Mouse (Mus musculus) kidney, embryonic 16.5 days (tissue): ENCODE results near the gene Mob4. TPM values are rescaled to one million over a fixed set of nuclear protein-coding genes. Genes with fewer than 3 reads are reported as not detected.
A peak's percentile ranks its signal among the peaks of the same experiment; 100 is the strongest.

Experiments
- ATAC-seq: fragments of 200-750 bp; cut with Nextera tagmentation; 2 replicates; pipeline ENCODE4 v1.8.0; 2017; ENCODE audit warnings: moderate TSS enrichment; ENCODE audit not compliant: low FRiP score, low TSS enrichment
- H3K27ac ChIP-seq: fragments of 300-500 bp; sonication (generic); 2 replicates; pipeline ENCODE4 v1.5.1; 2014; ENCODE audit warnings: low read length
- H3K27me3 ChIP-seq: fragments of 300-500 bp; sonication (generic); 2 replicates; pipeline ENCODE4 v1.6.1; 2014; ENCODE audit warnings: low read length, control low read depth, mixed read lengths; ENCODE audit not compliant: insufficient read depth
- H3K36me3 ChIP-seq: fragments of 300-500 bp; sonication (generic); 2 replicates; pipeline ENCODE4 v1.6.1; 2014; ENCODE audit warnings: low read length, control low read depth, mixed read lengths; ENCODE audit not compliant: insufficient read depth
- H3K4me1 ChIP-seq: fragments of 300-500 bp; sonication (generic); 2 replicates; pipeline ENCODE4 v1.6.1; 2014; ENCODE audit warnings: low read length, control low read depth, mixed read lengths; ENCODE audit not compliant: insufficient read depth
- H3K4me2 ChIP-seq: fragments of 300-500 bp; sonication (generic); replicated peaks from 2 replicates; pipeline ENCODE4 v1.6.1; 2014; ENCODE audit warnings: low read depth, low read length
- H3K4me3 ChIP-seq: fragments of 300-500 bp; sonication (generic); 2 replicates; pipeline ENCODE4 v1.5.1; 2014; ENCODE audit warnings: mild to moderate bottlenecking, low read length
- H3K9ac ChIP-seq: fragments of 300-500 bp; sonication (generic); replicated peaks from 2 replicates; pipeline ENCODE4 v1.6.1; 2014; ENCODE audit warnings: low read length
- H3K9me3 ChIP-seq: fragments of 300-500 bp; sonication (generic); 2 replicates; pipeline ENCODE4 v1.6.1; 2016; ENCODE audit warnings: low read length, control low read depth
- WGBS: fragments of 180-500 bp; shearing (Covaris S2); extraction: QIAGEN DNeasy Blood & Tissue Kit; methylation state at CpG from one replicate; pipeline ENCODE4 v1.1.7; 2014; 5-methylcytosine and 5-hydroxymethylcytosine counted together
- polyA plus RNA-seq: library from polyadenylated mRNA; unstranded; fragments of >200 nt; fragmentation: Nextera tagmentation; extraction: Ambion mirVana; gene quantifications from 2 replicates; pipeline ENCODE4 v1.2.1, GENCODE M21; 2015

Gene Mob4
- polyA plus RNA-seq: 134 and 139 TPM in 2 replicates

- under 1% methylated on average over 41 of the region's 42 CpGs for WGBS
- no peaks in the 10 kb centered on the region for H3K27me3 ChIP-seq
- H3K9me3 ChIP-seq: no peaks in the 10 kb centered on the region
- H3K36me3 ChIP-seq: 0 out of 2 replicates have a peak, but pooled peaks cover 3% of the 10 kb centered on the region
- peak within 1 kb of the TSS; percentile 84 for H3K4me2 ChIP-seq
- H3K4me3 ChIP-seq: peak within 1 kb of the TSS; percentile 98
- ATAC-seq: peak; percentile 97
- peaks cover 14% of the 10 kb centered on the region for H3K4me1 ChIP-seq
- H3K9ac ChIP-seq: peak within 1 kb of the TSS; percentile 99
- peak within 1 kb of the TSS; percentile 97 for H3K27ac ChIP-seq
Measured at GRCm38 (mm10) chr1:55130943-55131401, at the start of gene Mob4. Gene Mob4, plus strand, starts transcription at chr1:55131231.

GRCm38 (mm10) chr1:55082106-55082505 is 48.9 kb upstream of the Mob4 start:
- Histone ChIP-seq H3K4me2 (no peak overlapping the region), H3K36me3 (peaks cover 67% of the 10 kb centered on the region), H3K4me3 (no peak overlapping the region), H3K4me1 (peaks cover 19% of the 10 kb centered on the region), H3K27me3 (no peaks in the 10 kb centered on the region), H3K27ac (no peak overlapping the region), H3K9me3 (peaks cover 5% of the 10 kb centered on the region; the same call in 1 of the 2 replicates), H3K9ac (no peak overlapping the region)
- 59% methylated on average over 1 of the region's 1 CpGs for WGBS
- ATAC-seq: no peak

DNA sequence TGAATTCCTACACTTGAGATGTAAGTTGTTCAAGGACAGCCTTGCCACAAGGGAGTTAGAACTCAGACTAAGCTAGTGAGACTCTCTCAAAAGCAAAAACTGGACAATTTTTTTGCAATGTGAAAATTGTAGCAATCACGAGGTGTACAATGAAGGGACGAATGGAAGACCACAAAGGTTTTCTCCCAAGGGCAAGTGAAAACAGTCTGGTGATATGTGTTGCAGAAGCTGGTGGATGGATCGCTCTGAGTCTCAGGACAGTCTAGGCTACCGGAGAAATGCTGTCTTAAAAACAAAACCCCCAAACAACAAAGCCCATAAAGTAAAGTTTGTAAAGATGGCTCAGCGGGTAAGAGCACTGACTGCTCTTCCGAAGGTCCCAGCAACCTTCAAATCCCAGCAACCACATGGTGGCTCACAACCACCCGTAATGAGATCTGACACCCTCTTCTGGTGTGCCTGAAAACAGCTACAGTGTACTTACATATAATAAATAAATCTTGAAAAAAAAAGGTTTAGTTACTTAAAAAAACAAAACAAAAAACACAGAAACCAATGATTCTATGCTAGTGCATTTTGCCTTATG is 45.2 kb upstream of the Mob4 start:
- H3K27ac ChIP-seq: no peak overlapping the region
- 51% methylated on average over 7 of the region's 7 CpGs for WGBS
- peak overlapping the region; percentile 97 for H3K4me3 ChIP-seq
- peaks cover 42% of the 10 kb centered on the region for H3K36me3 ChIP-seq
- H3K27me3 ChIP-seq: no peaks in the 10 kb centered on the region
- peaks cover 5% of the 10 kb centered on the region; the same call in 1 of the 2 replicates for H3K9me3 ChIP-seq
- H3K4me1 ChIP-seq: peaks cover 30% of the 10 kb centered on the region
- ATAC-seq: no peak
- peak overlapping the region; percentile 81 for H3K4me2 ChIP-seq
- H3K9ac ChIP-seq: peak overlapping the region; percentile 46

DNA sequence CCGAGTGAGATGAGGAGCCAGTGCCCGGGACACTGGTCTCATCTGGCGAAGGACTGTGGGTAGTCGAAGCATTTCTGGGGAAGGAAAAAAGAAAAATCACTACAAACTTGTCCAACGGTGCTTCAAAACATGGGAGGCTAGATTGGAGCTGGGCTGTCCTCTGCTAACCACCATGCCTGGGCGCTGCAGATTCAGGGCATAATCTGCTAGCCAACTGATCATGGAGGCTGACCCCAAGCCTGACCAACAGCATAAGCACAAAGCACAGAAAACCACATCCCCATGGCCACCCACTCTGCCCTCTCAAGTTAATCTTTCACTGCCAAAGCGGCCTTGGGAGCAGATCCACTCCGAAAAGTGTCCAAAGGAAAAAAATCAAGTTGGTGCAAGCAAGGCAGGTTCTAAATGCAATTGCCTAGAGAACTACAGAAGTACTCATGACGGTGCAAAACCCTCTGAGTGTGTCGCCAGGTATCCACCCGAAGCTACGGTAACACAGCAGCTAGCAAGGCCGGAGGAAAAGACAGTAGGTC is 44.1 kb upstream of the Mob4 start:
- ATAC-seq: no peak; the same call in 1 of the 2 replicates
- Histone ChIP-seq H3K27me3 (no peaks in the 10 kb centered on the region), H3K9me3 (peaks cover 5% of the 10 kb centered on the region; the same call in 1 of the 2 replicates), H3K4me1 (peaks cover 30% of the 10 kb centered on the region), H3K4me3 (peak overlapping the region; percentile 97), H3K36me3 (peaks cover 40% of the 10 kb centered on the region), H3K9ac (peak overlapping the region; percentile 98), H3K4me2 (peak overlapping the region; percentile 81), H3K27ac (peak overlapping the region; percentile 97)
- WGBS: 1% methylated on average over 13 of the region's 13 CpGs

DNA sequence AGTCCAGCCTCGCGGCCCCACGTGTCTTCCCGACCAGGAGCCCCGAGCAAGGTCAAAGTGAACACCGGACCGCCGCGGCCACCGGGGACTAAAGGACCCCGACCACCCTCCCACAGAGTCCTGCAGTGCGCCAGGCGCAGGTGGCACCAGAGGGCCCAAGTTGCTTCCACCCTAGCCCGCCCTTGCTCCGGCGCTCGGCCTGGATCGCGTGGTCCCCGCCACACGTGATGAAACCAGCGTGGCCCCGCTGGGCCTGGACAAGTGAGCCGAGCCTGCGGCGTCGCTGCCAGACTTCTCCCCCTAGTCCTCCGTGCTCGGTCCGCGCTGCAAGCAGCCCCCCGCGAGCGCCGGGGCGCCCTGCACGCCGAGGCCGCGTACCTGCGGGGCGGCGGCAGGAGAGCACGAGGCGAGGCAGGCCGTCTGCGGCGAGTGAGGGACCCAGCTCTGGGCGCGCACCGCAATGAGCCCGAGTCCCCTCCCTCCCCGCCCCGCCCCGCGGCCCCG is 43.6 kb upstream of the Mob4 start:
- peak; percentile 88 for ATAC-seq
- whole genome bisulfite sequencing: under 1% methylated on average over 49 of the region's 57 CpGs
- Histone ChIP-seq H3K27ac (peak overlapping the region; percentile 97), H3K36me3 (peaks cover 38% of the 10 kb centered on the region), H3K4me3 (peak overlapping the region; percentile 97), H3K9me3 (peaks cover 2% of the 10 kb centered on the region; the same call in 1 of the 2 replicates), H3K9ac (peak overlapping the region; percentile 98), H3K27me3 (no peaks in the 10 kb centered on the region), H3K4me2 (peak overlapping the region; percentile 81), H3K4me1 (peaks cover 30% of the 10 kb centered on the region)

GRCm38 (mm10) chr1:55087932-55088610 is 43.0 kb upstream of the Mob4 start, which contains the start of the genes Hspe1 and Hspd1:
Gene Hspe1, plus strand, starts transcription at chr1:55088132.
Gene Hspd1, minus strand, starts transcription at chr1:55088243.
- H3K4me3 ChIP-seq: peak within 1 kb of the TSS; percentile 97
- peak within 1 kb of the TSS; percentile 97 for H3K27ac ChIP-seq
- ATAC-seq: peak; percentile 96
- under 1% methylated on average over 62 of the region's 76 CpGs for WGBS
- peaks cover 33% of the 10 kb centered on the region for H3K36me3 ChIP-seq
- H3K9ac ChIP-seq: peak within 1 kb of the TSS; percentile 98
- peaks cover 30% of the 10 kb centered on the region for H3K4me1 ChIP-seq
- no peaks in the 10 kb centered on the region for H3K9me3 ChIP-seq
- H3K27me3 ChIP-seq: no peaks in the 10 kb centered on the region
- peak within 1 kb of the TSS; percentile 81 for H3K4me2 ChIP-seq

DNA sequence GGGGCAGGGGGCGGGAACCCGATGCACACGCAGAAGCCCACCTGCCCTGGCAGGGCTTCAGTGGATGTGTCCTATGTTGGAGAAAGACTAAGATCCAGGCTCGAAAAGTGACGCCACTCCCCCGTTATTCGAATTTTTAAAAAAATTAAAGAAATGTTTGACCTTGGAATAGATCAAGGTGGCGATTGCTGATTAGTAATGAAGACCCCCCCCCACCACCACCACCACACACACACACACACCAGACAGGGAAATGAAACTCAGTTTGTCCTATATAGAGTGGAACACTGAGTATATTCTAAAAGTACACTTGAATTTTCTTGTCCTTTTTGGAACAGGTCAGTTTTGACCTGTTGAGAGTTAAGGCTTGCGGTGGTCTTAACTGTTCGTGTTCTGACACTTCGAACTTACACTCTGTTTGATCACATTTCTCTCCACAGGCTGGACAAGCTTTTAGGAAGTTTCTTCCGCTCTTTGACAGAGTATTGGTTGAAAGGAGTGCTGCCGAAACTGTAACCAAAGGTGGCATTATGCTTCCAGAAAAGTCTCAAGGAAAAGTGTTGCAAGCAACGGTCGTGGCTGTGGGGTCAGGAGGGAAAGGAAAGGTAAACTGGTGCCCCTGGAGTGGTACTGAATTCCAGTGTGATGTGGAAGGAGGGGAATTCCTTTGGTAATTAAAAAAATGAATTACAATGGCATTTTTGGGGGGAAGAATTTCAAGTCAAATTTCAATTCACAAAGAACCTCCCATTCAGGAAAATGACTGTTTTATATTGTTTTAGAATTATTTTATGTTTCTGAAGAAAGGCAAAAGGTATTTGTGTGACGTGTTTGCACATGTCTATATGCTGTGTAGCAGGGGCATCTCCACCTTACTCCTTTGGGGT is 42.2 kb upstream of the Mob4 start:
- peak overlapping the region; percentile 97 for H3K27ac ChIP-seq
- no peaks in the 10 kb centered on the region for H3K27me3 ChIP-seq
- H3K4me2 ChIP-seq: peak overlapping the region; percentile 81
- 5% methylated on average over 16 of the region's 16 CpGs for WGBS
- no peak for ATAC-seq
- peak overlapping the region; percentile 98 for H3K9ac ChIP-seq
- peak overlapping the region; percentile 97 for H3K4me3 ChIP-seq
- peaks cover 30% of the 10 kb centered on the region for H3K4me1 ChIP-seq
- peaks cover 25% of the 10 kb centered on the region for H3K36me3 ChIP-seq
- H3K9me3 ChIP-seq: no peaks in the 10 kb centered on the region

DNA sequence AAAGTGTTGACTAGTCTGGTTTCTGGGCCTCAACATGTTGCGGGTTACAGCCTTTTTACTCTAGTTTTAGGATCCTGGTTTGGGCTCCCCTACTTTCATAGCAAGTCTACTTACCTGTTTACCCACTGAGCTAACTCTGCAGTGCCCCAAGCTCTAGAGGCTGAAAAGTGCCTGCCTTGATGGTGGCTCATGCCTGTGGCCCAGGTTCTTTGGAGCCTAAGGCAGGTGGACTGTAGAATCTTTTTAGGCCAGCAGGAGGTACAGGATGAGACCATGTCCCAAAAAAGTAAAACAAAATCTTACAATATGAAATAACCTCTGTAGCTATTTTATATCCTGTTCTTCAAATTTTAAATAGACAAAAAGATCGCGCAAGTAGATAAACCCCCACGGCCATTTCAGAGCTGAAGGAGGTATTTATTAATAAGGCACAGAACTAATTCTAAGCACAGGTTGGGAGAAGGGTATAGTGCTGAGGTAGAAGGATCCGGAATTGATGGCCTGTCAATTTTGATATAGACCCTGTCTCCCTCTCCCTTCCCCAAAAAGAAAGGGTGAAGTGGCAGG is 41.5 kb upstream of the Mob4 start:
- Histone ChIP-seq H3K9me3 (no peaks in the 10 kb centered on the region), H3K4me1 (peaks cover 25% of the 10 kb centered on the region), H3K4me2 (peak overlapping the region; percentile 81), H3K27ac (peak overlapping the region; percentile 38; the same call in 1 of the 2 replicates), H3K27me3 (no peaks in the 10 kb centered on the region), H3K36me3 (peaks cover 18% of the 10 kb centered on the region), H3K9ac (peak overlapping the region; percentile 98), H3K4me3 (peak overlapping the region; percentile 97)
- WGBS: 82% methylated on average over 5 of the region's 5 CpGs
- ATAC-seq: no peak

DNA sequence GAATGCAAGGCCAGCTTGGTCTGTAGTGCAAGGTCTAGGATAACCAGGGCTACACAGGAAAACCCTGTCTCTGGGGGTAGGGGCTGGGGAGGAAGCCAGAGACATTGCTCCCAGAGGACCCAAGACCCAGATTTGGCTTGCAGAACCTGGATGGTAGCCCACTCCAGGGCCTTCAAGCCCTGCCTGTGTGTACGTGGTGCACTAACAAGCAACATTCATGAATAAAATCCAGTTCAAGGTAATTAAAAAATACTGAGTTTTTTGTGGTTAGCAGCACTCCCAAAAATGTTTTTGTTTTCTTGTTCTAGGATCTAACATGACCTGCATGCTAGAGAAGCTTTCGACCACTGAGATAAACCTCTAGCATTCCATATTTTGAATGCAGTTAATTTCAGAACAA is 39.0 kb upstream of the Mob4 start:
- Histone ChIP-seq H3K36me3 (peaks cover 8% of the 10 kb centered on the region), H3K27ac (no peak overlapping the region), H3K4me2 (no peak overlapping the region), H3K4me1 (peaks cover 12% of the 10 kb centered on the region), H3K9ac (no peak overlapping the region), H3K27me3 (no peaks in the 10 kb centered on the region), H3K4me3 (no peak overlapping the region), H3K9me3 (no peaks in the 10 kb centered on the region)
- ATAC-seq: no peak
- 78% methylated on average over 2 of the region's 2 CpGs for WGBS
